Mouse (Mus musculus) kidney, postnatal 25 days (tissue): ENCODE data around the gene Klhl40.

Experiments
- DNase-seq, 2 experiments: peaks; one replicate each; pipeline ENCODE4 v3.0.0; 2021; ENCODE audit warnings: mixed read lengths in 2 of 2

Klhl40 gene

DNA sequence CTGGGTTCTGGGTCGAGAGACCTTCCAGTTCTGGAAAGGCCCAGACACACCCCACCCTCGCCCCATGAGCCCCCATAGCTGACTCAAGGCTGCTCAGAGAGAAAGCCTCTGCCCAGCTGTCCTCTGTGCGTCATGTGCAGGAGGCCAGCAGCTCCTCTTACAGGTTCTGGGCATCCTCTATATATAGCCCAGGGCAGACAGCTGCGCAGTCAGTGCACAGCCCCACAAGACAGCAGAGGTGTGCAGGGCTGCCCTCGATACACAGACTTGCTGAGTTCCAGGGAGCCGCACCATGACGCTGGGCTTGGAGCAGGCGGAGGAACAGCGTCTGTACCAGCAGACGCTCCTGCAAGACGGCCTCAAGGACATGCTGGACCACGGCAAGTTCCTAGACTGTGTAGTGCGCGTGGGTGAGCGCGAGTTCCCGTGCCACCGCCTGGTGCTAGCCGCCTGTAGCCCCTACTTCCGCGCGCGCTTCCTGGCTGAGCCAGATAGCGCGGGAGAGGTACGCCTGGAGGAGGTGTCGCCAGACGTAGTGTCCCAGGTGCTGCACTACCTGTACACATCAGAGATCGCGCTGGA, at the start of gene Klhl40:
Gene Klhl40, plus strand, starts transcription at position 124 of the 582 bp plus-strand sequence.
- DNase-seq = no peak

DNA sequence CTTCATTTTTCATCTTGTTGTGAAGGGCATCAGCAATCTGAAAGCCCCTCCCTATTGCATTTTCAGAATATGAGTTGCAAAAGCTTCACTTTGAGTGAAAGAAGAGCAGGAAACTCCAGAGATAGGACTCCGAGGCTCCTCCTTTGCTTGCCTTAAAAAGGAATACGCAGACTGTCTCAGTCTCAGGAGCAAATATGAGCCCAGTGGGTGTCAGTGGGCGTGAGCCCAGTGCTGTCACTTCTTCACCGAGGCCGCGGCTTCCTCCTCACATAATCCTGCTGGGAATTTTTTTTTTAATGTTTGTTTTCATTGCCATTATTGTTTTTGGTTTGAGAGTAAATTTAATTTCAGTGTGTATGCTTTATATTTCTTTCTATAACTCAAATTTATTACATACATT, 36.9 kb upstream of the Klhl40 start:
- no peak for DNase-seq

DNA sequence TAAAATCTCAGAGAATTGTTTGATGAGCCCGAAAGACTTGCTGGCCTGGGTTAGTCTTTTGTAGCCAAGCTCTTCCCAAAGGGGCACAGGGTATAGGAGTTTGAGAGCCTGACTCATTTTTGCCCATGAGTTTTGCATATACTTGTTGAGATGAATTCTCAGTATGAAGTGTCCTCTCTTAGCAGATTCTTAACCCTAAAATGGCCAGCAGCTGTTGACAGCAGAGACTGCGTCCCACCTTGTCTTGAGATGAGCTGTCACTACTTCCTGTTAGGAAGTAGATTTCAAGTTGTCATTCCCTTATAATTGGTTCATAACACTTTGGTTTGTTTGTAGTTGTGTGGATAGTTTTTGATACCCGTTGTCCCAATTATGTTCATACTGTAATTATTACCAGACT, 36.2 kb upstream of the Klhl40 start:
- DNase-seq = no peak

DNA sequence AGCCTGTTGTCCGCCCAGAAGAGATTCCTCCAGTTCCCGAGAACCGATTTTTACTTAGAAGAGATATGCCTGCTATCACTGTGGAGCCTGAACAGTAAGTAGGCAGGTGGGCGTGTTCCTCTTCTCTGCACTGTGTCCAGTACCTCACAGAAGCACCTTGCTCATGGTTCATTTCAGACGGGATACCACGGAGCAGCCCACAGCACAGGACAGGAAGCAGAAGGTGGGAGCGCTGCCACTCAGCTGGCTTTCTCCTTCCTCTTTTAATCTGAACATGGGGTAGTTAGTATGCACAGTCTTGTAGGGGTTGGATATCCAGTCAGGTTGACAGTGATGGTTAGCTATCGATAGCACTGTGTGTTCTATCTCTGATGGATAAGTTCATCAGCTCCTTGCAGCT, 33.4 kb upstream of the Klhl40 start:
- DNase-seq = no peak

DNA sequence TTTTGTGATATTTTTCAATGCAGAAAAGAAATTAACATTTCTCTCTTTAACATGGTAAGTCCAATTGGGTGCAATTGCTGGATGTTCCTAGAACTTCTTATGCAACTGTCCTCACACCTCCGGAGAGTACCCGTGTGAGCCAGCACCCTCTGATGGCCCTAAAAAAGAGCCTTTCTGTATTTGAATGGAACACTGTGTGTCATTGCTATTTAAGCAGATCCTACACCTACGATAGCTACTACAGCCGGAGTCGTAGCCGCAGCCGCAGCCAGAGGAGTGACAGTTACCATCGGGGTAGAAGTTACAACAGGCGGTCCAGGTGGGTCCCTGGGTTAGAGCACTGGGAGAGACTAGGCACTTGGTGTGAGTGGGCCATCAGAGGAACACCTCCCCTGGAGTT, 24.6 kb upstream of the Klhl40 start:
- no peak for DNase-seq

DNA sequence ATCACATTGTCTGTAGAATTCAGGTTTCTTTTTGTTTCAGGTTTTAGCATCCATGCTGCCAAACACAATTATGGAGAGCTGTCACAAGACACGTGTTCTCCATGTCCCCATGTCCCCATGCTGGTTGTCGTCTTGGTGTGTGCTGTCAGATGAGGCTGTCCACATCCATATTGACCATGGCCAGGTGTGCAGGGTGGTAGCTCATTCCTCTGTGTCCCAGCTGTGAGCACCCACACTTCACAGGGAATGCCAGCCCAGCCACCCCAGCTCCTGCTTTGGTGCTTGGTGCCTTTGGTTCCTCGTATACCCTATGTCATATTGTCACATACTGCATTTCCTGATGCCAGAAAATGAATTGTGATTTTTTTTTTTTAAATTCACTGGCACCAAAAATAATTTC, 22.8 kb upstream of the Klhl40 start:
- DNase-seq = no peak

- DNase-seq = no peak
Measured at GRCm38 (mm10) chr9:121756785-121757184, 20.6 kb upstream of the Klhl40 start.

DNA sequence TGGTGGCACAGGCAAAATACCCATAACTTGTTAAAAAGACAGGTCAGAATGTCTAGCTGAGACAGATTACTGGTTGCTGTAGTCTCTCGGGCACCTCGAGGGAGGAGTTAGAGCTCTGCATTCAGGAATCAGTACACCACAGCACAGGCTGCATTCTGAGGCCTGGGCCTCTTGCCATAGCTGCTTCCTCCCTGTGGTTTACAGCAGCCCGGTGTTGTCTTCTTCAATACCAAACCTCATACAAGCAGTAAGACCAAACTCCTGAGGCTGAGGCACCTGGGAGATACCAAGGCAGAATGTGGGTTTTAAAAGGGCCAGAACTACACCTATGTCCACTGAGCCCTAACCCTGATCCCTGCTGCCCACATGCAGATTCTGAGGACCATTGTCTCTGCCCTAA, 20.0 kb upstream of the Klhl40 start:
- DNase-seq = peak in 1 of 2 experiments; percentile 29

DNA sequence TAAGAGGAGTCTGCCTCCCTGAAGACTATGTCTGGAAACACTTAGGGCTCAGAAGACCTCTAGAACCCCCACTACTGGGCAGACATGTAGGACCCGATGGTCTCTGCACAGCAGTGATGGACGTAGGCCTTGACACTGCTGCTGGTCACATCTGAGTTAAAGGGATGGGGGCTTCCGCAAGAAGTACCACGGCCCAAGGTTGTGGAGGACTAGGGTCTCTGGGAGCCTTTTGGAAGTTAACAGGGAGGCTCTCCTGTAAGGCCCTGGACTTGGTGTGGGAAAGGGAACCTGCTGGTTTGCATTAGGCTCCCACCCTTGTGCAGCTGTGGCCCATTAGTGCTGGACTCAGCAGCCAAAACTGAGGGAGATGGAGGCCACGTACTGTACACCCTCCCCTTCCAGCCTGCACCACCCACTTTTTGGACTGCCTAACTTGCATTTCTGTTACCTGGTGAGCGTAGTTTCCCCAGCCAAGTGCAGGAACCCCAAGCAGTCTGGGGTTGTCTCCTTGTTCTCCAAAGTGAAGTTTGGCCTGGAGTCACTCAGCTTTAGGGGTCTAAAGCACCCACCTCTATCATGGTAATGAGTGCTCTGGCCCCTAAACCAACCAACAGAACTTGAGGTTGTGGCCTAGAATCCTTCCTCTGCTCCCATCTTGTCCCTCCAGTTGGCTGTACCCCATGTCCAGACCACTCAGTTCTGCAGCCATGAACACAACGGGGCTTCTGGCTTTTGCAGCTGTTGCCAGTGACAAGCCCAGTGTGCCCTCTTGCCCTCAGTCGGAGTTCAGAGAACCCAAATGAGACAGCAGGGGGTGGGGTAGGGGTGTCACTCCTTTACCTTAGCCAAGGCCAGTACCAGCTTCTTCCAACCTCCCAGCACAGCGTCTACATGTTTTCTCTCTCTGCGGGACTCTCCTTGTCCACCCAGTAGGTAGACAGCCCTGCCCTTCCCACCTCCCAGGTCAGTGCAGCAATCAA, 19.3 kb upstream of the Klhl40 start:
- DNase-seq = no peak

GRCm38 (mm10) chr9:121759091-121760081, 18.0 kb upstream of the Klhl40 start, which contains the start of gene Zfp651:
Zfp651 (plus strand) TSS chr9:121759330.
- DNase-seq = peak; percentile 52 to 79

GRCm38 (mm10) chr9:121760271-121761090, 16.9 kb upstream of the Klhl40 start:
- DNase-seq = peak; percentile 67 to 85

GRCm38 (mm10) chr9:121761091-121761665, 16.2 kb upstream of the Klhl40 start:
- DNase-seq = no peak

GRCm38 (mm10) chr9:121761787-121762186, 15.6 kb upstream of the Klhl40 start:
- no peak for DNase-seq

- no peak for DNase-seq
Measured at GRCm38 (mm10) chr9:121762248-121762647, 15.2 kb upstream of the Klhl40 start.

DNA sequence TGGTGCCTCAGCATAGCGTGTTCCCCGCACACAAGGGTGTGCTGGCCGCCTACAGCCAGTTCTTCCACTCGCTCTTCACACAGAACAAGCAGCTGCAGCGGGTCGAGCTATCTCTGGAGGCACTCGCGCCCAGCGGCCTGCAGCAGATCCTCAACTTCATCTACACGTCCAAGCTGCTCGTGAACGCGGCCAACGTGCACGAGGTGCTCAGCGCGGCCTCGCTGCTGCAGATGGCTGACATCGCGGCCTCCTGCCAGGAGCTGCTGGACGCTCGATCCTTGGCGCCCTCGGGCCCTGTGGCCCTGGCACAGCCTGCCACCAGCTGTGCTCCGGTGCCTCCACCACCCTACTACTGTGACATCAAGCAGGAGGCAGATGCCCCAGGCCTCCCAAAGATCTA, 14.6 kb upstream of the Klhl40 start:
- DNase-seq = no peak

DNA sequence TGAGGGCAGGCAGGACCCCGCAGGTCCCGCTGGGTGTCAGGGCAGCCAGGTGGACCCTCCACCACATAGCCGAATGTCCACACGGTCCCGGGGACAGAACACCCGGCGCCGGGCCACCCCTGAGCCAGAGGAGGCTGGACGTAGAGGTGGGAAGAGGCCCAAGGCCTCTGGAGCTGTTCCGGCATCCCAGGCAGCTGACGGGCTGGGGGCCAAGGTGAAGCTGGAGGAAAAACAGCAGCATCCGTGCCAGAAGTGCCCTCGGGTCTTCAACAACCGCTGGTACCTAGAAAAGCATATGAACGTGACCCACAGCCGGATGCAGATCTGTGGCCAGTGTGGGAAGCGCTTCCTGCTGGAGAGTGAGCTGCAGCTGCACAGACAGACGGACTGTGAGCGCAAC, 13.7 kb upstream of the Klhl40 start:
- DNase-seq = no peak

DNA sequence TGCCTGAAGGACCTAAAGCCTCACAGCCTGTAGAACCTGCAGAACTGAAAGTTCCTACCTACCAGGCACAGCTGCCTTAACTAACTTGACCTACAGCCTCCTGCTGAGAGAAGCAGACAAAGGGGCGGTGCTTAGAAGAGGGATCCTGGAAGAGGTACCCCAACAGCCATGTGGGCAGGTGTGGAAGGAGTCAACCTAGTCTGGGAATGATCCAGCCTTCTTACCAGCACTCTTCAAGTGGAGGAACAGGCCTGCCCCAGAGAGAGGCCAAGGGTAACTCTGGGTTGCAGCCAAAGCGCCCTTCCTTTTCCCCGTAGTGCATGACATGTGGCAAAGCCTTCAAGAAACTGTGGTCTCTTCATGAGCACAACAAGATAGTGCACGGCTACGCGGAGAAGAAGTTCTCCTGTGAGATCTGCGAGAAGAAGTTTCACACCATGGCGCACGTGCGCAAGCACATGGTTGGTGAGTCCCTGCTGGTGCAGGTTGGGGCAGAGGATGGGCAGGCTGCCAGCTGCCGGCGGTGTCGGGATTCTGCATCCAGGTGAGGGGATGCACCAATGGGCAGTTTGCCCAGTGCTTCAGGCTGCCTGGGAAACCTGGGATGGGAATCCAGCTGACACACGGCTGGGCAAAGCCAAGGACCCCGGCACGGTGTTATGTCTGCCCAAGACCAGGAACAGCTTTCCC, 12.1 kb upstream of the Klhl40 start:
- no peak for DNase-seq

- DNase-seq = no peak
Measured at GRCm38 (mm10) chr9:121772412-121772811, 5.0 kb upstream of the Klhl40 start.

DNA sequence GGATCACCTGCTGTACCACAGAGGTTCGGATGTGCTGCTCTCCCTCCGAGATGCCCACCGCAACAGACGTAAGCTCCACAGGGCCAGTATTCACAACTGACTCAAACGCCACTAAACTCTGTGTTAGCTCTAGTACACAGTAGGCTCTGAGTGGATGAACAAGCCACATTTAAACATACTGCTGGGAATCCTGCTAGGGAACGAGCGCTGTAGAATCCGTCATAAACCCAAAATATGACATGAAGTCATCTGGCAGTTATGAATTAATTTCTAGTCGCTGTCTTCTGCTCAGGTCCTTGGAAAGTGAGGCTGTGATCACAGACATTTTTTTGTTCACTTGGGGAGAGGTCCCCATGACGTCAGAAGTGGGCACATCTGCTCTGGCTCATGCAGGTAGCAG, 1.5 kb upstream of the Klhl40 start:
- DNase-seq = no peak

GRCm38 (mm10) chr9:121776511-121776910, 896 bp upstream of the Klhl40 start:
- no peak for DNase-seq

DNA sequence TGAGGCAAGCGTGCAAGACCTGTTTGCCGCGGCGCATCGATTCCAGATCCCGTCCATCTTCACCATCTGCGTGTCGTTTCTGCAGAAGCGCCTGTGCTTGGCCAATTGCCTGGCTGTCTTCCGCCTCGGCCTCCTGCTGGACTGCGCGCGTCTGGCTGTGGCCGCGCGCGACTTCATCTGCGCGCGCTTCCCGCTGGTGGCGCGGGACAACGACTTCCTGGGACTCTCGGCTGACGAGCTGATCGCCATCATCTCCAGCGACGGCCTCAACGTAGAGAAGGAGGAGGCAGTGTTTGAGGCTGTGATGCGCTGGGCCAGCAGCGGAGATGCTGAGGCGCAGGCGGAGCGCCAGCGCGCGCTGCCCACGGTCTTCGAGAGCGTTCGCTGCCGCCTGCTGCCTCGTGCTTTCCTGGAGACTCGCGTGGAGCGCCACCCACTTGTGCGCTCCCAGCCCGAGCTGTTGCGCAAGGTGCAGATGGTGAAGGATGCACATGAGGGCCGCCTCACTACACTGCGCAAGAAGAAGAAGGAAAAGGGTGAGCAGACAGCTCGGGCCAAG, 738 bp downstream of the Klhl40 start:
- peak in 1 of 2 experiments; percentile 29 for DNase-seq
